Mouse (Mus musculus): Measurements from ENCODE around the gene Kdm5a.

DNA sequence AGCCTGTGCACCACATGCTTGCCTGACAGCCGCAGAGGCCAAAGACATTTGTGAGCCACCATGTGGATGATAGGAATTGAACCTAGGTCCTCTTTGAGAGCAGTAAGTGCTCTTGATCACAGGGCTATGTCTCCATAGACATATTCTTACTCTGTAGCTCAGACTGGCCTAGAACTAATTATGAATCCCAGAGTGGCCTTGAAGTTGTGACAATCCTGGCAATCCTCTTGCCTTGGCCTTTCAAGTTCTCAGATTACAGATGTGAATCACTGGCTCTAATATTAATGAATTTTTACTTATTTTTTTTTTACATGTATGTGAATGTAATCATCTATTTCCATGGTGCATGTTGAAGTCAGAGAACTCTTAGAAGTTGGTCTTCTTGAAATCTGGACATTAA, 40.0 kb downstream of the Kdm5a start:
- TF ChIP-seq CTCF (IDR thresholded peaks at IDR 0.05; ENCODE audit: insufficient read depth, low read depth, low read length) (no peak), POLR2A (IDR thresholded peaks at IDR 0.05; ENCODE audit: insufficient read depth, low read depth, low read length) (no peak)

Measured in olfactory bulb, adult 2 months (tissue).